Mouse (Mus musculus) megakaryocyte, embryonic 14.5 days (primary cell): ENCODE measurements around the gene Agmat.

Experiments
- FLI1 ChIP-seq: IDR thresholded peaks from 2 replicates; pipeline ENCODE4 v1.6.1; 2012; ENCODE audit warnings: low read length, inconsistent platforms, mixed read lengths
- GATA1 ChIP-seq: IDR thresholded peaks from 3 replicates; pipeline ENCODE4 v1.6.1; 2012; ENCODE audit warnings: mixed read lengths, low read length, inconsistent platforms, borderline replicate concordance

DNA sequence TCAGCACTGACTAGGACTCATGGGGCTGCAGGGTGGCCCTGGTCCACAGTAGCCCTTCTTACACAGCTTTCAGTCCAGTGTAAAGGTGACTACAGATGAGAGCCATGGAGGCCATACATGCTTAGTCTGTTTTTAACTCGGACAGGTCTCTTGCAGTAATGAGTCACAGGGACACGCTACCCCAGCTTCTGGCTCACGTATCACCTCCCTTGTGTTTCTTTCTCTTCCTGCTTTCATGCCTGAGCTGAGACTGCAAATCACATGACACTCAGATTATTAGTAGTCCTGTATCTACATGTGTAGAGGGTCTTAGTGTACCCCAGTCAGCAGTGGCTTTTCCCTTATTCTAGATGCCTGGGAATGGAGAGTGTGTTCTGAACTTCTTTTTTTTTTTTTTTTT, 18.5 kb downstream of the Agmat start:
- TF ChIP-seq GATA1 (no peak), FLI1 (no peak)
